Mouse (Mus musculus): ENCODE results near the gene Fads6. TPM values are rescaled to one million over a fixed set of nuclear protein-coding genes. Genes with fewer than 3 reads are reported as not detected.

The Fads6 gene
- total RNA-seq (2023), result 1 to 10 TPM; 1.1 to 1.2 TPM

DNA sequence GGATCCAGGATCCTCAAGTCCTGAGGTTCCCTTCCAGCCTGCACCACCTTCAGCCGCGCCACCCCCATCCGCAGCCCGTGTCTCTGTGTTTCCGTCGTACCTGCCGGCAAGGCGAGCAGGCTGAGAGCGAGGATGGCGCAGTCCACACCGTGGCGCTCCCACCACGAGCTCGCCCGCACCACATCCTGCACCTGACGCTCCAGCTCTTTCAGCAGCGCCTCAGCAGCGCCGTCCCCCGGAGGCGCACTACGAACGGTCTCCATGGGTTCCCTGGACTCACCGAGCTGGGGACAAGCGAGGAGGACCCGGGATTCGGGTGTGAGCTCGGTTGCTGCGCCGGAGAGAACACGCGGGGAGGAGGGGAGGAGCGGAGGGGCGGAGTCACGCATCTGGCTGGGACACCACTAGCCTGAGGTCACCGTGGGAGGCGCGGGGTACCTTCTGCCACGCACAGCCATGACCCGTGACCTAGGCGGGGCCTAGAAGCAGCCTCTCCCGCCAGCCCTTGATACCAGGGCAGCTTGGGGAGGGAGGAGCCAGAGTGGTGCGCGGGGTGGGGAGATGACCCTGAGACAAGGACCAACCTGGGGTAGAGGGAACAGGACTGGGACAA is at the start of gene Fads6:
TSS of gene Fads6 (minus strand) at position 450 of the 613 bp plus-strand sequence.

DNA sequence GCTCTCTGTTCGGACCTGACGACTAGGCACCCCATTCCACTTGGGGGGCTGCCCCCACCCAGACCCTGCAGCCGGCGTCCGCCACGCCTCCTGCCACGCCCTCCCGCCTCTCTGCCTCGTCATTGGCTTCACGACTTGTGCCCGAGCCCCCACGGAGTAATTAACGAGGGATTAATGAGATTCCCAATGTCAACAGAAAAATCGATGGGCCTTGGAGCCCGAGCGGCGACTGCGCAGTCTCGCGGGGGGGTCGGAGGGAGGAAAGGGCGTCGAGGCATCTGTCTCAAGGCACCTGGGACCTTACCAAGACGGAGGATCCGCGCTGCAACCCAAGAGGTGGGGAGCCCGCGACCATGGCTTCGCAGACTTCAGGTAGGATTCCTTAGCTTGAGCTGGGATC is 37.1 kb upstream of the Fads6 start, which contains the start of gene Otop3:
TSS of gene Otop3 (plus strand) at position 201 of the 400 bp plus-strand sequence.

DNA sequence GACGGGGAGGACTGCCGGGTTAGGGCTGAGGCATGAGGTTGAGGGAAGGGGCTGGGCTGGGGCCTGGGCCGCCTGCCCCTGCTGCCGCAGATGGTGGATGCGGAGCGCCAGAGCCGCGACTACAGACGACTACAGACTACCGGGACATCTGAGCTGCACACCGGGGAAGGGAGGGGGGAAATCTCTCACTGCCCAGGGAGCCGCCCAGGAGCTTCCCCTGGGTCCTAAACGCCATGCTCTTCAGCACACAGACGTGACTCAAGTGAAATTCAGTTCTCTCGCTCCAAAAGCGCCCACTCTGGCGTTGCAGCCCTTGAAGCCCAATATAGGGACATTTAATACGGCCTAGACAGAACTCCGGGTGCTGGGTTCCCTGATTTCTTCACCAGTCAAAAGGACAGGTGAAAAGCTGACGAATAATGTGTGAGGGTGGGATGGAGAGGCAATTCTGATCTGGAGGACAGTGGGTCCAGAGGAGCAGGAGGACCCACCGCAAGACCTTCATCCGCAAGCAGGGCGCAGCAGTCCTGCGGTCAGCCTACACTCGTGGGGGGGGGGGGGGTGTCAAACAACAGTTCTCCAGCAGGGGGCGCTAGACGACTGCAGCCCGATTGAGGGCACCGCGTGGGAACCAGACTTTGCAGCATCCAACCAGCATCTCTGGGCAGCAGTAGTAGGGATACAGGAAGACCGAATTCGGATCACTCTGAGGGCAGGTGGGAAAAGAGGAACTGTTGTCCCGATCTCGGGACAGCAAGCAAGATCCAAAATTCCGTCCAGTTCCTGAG is 24.6 kb upstream of the Fads6 start, which contains the start of gene Ush1g:
TSS of gene Ush1g (minus strand) at position 136 of the 788 bp plus-strand sequence.

DNA sequence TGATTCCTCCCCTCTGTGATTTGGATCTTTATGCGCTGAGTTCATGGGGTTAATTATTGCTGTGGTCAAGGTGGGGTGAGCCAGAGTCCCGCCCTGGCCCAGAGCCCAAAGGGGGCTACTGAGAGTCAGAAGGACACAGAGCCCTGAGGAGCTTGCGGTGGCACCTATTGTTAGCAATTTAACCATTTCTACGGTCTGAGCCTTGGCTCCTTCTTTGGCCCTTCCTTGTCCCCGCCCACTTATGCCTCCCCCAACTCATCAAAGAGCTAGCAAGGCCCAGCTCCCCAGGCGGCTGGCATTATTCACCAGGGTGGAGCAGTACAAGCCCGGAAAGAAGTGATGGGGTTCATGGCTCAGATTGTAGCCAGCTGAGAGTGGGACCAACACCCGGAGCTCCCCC is 9.4 kb upstream of the Fads6 start, which contains the start of gene Otop2:
TSS of gene Otop2 (plus strand) at position 301 of the 400 bp plus-strand sequence.

DNA sequence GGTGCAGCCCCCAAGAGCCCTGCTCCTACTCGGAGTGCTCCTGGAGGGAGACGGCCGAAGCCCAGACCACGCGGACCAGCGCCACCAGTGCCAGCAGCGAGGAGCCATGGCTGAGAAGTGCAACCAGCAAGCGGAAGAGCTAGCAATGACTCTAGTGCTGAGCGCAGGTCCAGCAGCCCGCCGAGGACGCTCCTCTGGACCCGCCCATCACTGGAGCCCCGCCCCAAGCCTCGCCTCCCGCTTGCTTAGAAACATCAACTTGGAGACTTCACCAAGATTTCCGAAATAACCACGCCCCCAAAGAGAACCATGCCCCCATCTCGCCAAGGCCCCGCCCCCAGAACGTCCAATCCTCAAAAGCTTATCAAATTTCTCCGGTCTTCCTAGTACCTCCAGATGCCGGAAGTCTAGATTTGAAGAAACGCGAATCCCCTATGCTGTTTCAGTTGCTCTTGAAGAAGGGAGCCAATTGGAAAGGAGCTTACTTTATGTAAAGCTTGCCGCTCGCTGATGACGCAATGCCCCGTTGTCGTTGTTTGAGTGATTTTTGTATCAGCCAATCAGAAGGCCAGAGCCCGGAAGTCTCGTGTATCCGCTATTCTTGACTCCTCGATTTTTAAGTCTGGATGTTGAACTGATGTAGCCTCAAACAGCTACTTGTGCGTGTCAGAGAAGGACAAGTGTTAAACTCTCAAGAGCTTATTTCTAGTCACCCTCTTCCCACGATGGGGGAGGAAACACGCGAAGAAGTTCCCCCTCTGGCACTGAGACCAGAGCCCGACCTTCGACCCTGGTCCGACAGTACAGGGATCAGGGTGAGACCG is 20.5 kb downstream of the Fads6 start, which contains the start of gene Fdxr:
TSS of gene Fdxr (minus strand) at position 271 of the 824 bp plus-strand sequence.

DNA sequence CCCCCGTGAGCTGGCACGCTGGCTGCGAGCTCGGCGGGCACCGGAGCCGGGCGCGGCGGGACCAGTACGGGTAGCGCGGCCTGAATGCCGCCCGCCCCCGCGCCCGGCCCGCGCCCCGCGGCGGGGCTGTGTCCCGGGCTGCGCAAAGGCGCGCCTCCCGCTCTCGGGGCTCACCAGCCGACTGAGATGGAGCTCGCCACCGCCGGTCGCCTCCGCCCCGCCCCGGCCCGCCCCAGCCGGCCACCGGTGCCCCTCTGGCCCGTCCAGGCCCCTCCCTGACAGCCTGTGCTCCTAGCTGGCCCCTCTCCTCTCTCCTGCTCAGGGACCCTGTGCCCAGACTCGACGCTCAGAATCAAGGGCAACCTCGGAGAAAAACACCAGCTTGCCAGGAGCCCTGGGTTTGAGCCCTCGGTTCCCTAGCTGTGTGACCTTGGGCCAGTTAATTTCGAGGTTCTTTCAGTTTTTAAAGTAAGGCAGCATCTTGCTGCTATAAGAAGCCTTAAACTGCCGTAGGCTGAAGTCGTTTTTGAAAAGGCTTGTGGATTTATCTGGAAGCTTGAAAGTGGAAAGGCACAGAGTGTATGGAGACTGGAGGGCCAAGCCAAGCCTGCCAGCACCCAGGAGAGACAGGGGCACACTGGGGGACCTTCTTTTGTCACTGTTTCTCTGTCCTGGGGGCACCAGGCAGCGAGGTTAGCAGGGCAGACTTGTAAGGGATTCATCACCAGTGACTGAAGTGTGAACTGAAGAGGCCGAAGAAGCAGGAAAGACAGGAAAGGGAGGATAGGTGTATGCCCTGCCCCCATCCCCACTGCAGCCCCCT is 30.2 kb downstream of the Fads6 start, which contains the start of gene Grin2c:
TSS of gene Grin2c (minus strand) at position 183 of the 823 bp plus-strand sequence.

Other genes starting within 250 kb of the Fads6 start
- gene Cd300ld3, start 249.3 kb downstream of the Fads6 start, total RNA-seq (2023), result 1 to 10 TPM in 1 of 2 experiments, not detected in 1; 1.0 TPM
- gene Cd300e, start 235.5 kb downstream of the Fads6 start, total RNA-seq (2023), result under 1 TPM in 1 of 2 experiments, not detected in 1; 0.93 TPM
- gene Rab37, start 206.2 kb downstream of the Fads6 start, total RNA-seq (2023), result 10 to 100 TPM; 44.7 to 51.2 TPM
- gene Cd300lf, start 163.7 kb downstream of the Fads6 start, total RNA-seq (2023), result 1 to 10 TPM in 1 of 2 experiments, under 1 TPM in 1; 0.68 to 1.0 TPM
- gene Slc9a3r1, start 134.3 kb downstream of the Fads6 start, total RNA-seq (2023), result 100 to 1,000 TPM; 207 to 214 TPM
- gene Tmem104, start 110.2 kb downstream of the Fads6 start, total RNA-seq (2023), result 10 to 100 TPM; 15.5 to 25.2 TPM
- 1 to 10 TPM; 5.2 to 5.5 TPM for gene Nat9, start 109.8 kb downstream of the Fads6 start, total RNA-seq (2023)
- gene Grin2c, start 30.4 kb downstream of the Fads6 start, total RNA-seq (2023), result not detected
- 10 to 100 TPM; 22.5 to 25.4 TPM for gene Fdxr, start 20.6 kb downstream of the Fads6 start, total RNA-seq (2023)
- gene Otop2, start 9.5 kb upstream of the Fads6 start, total RNA-seq (2023), result not detected
- not detected for gene Ush1g, start 24.4 kb upstream of the Fads6 start, total RNA-seq (2023)
- gene Otop3, start 37.1 kb upstream of the Fads6 start, total RNA-seq (2023), result not detected
- gene Hid1, start 70.1 kb upstream of the Fads6 start, total RNA-seq (2023), result 10 to 100 TPM; 47.2 to 49.2 TPM
- gene Cdr2l, start 84.3 kb upstream of the Fads6 start, total RNA-seq (2023), result 1 to 10 TPM; 2.1 to 3.1 TPM
- gene Mrpl58, start 106.1 kb upstream of the Fads6 start, total RNA-seq (2023), result 100 to 1,000 TPM; 120 to 151 TPM
- 100 to 1,000 TPM; 236 to 252 TPM for gene Atp5h, start 122.3 kb upstream of the Fads6 start, total RNA-seq (2023)
- 10 to 100 TPM; 61.5 TPM for gene Kctd2, start 122.5 kb upstream of the Fads6 start, total RNA-seq (2023)
- not detected for gene Trim80, start 142.9 kb upstream of the Fads6 start, total RNA-seq (2023)
- gene Slc16a5, start 164.8 kb upstream of the Fads6 start, total RNA-seq (2023), result 10 to 100 TPM; 23.8 to 32.4 TPM
- gene Armc7, start 178.0 kb upstream of the Fads6 start, total RNA-seq (2023), result 10 to 100 TPM; 37.1 to 43.6 TPM
- gene Nt5c, start 194.2 kb upstream of the Fads6 start, total RNA-seq (2023), result 100 to 1,000 TPM; 134 to 141 TPM
- gene Jpt1, start 216.7 kb upstream of the Fads6 start, total RNA-seq (2023), result 100 to 1,000 TPM; 208 to 231 TPM
- gene Sumo2, start 238.6 kb upstream of the Fads6 start, total RNA-seq (2023), result 100 to 1,000 TPM; 247 to 268 TPM

Measured in T-cell, adult 66 days (primary cell).